Mouse (Mus musculus) kidney, postnatal 36 days (tissue): ENCODE results near the gene Kntc1.

Experiments used
- DNase-seq, 2 experiments: peaks; one replicate each; pipeline ENCODE4 v3.0.0; 2021 to 2022; ENCODE audit warnings: mixed read lengths in 2 of 2

Gene Kntc1

GRCm38 (mm10) chr5:123869615-123870014 lies 120.1 kb downstream of the Kntc1 start:
- no peak for DNase-seq
